Mouse (Mus musculus) myocyte (in vitro differentiated cells): ENCODE data around the gene Hsdl2.

Experiments
- CEBPB ChIP-seq: IDR thresholded peaks from 2 replicates; pipeline ENCODE4 v1.6.1; 2011; ENCODE audit warnings: mild to moderate bottlenecking, moderate library complexity; ENCODE audit not compliant: poor library complexity, insufficient read depth, severe bottlenecking
- POLR2A ChIP-seq: IDR thresholded peaks from one replicate; pipeline ENCODE4 v1.6.1; 2011; ENCODE audit warnings: low read depth, mild to moderate bottlenecking, control low read depth, moderate library complexity; ENCODE audit not compliant: insufficient read length
- SRF ChIP-seq: IDR thresholded peaks from one replicate; pipeline ENCODE4 v1.6.1; 2011; ENCODE audit warnings: low read depth; ENCODE audit not compliant: control insufficient read depth, insufficient read length

- no peak for TF ChIP-seq CEBPB
- TF ChIP-seq POLR2A = no peak
- no peak for TF ChIP-seq SRF
Measured at GRCm38 (mm10) chr4:59639163-59639562, 57.8 kb downstream of the Hsdl2 start.
